Mouse (Mus musculus) intestine, embryonic 16.5 days (tissue): ENCODE data around the gene Cops4. TPM values are rescaled to one million over a fixed set of nuclear protein-coding genes. Genes with fewer than 3 reads are reported as not detected.
A peak's percentile ranks its signal among the peaks of the same experiment; 100 is the strongest.

Experiments
- ATAC-seq: fragments of 200-750 bp; cut with Nextera tagmentation; 2 replicates; pipeline ENCODE4 v1.8.0; 2017; ENCODE audit warnings: moderate TSS enrichment, moderate library complexity
- H3K27ac ChIP-seq: fragments of 300-500 bp; sonication (generic); 2 replicates; pipeline ENCODE4 v1.5.1; 2014; ENCODE audit warnings: mild to moderate bottlenecking, low read length
- H3K27me3 ChIP-seq: fragments of 300-500 bp; sonication (generic); replicated peaks from 2 replicates; pipeline ENCODE4 v1.6.1; 2014; ENCODE audit warnings: low read length, control low read depth, mixed read lengths; ENCODE audit not compliant: control insufficient read depth, insufficient read depth
- H3K36me3 ChIP-seq: fragments of 300-500 bp; sonication (generic); 2 replicates; pipeline ENCODE4 v1.6.1; 2014; ENCODE audit warnings: low read length, control low read depth; ENCODE audit not compliant: control insufficient read depth, insufficient read depth
- H3K4me1 ChIP-seq: fragments of 300-500 bp; sonication (generic); 2 replicates; pipeline ENCODE4 v1.6.1; 2014; ENCODE audit warnings: low read length, control low read depth, mixed read lengths; ENCODE audit not compliant: control insufficient read depth, insufficient read depth
- H3K4me2 ChIP-seq: fragments of 300-500 bp; sonication (generic); 2 replicates; pipeline ENCODE4 v1.6.1; 2014; ENCODE audit warnings: low read depth, low read length, control low read depth
- H3K4me3 ChIP-seq: fragments of 300-500 bp; sonication (generic); 2 replicates; pipeline ENCODE4 v1.5.1; 2014; ENCODE audit warnings: mild to moderate bottlenecking, low read length
- H3K9ac ChIP-seq: fragments of 300-500 bp; sonication (generic); 2 replicates; pipeline ENCODE4 v1.6.1; 2014; ENCODE audit warnings: low read depth, low read length
- H3K9me3 ChIP-seq: fragments of 300-500 bp; sonication (generic); 2 replicates; pipeline ENCODE4 v1.6.1; 2016; ENCODE audit warnings: low read length, control low read depth; ENCODE audit not compliant: control insufficient read depth
- WGBS: fragments of 180-500 bp; shearing (Covaris S2); extraction: QIAGEN DNeasy Blood & Tissue Kit; methylation state at CpG from one replicate; pipeline ENCODE4 v1.1.7; 2014; 5-methylcytosine and 5-hydroxymethylcytosine counted together
- polyA plus RNA-seq: library from polyadenylated mRNA; unstranded; fragments of >200 nt; fragmentation: Nextera tagmentation; extraction: Ambion mirVana; gene quantifications from 2 replicates; pipeline ENCODE4 v1.2.1, GENCODE M21; 2015

Gene Cops4
- polyA plus RNA-seq, 1 experiment from 2014 or later, result 164 TPM

GRCm38 (mm10) chr5:100568177-100568576 lies 50.1 kb downstream of the Cops4 start:
- H3K9ac ChIP-seq, result peak overlapping the region; percentile 42

GRCm38 (mm10) chr5:100568802-100569201 lies 50.7 kb downstream of the Cops4 start:
- no peaks in the 10 kb centered on the region for H3K9me3 ChIP-seq
- peak overlapping the region; percentile 59 for H3K4me2 ChIP-seq
- no peak overlapping the region for H3K9ac ChIP-seq
- H3K4me1 ChIP-seq, result peaks cover 11% of the 10 kb centered on the region
- ATAC-seq, result no peak
- H3K27ac ChIP-seq, result peak overlapping the region; percentile 38
- WGBS, result 79% methylated on average over 3 of the region's 3 CpGs
- no peak overlapping the region for H3K4me3 ChIP-seq
- H3K27me3 ChIP-seq, result no peaks in the 10 kb centered on the region
- no peaks in the 10 kb centered on the region for H3K36me3 ChIP-seq

More at GRCm38 (mm10) chr5:100568177-100568576, 50.1 kb downstream of the Cops4 start:
- ATAC-seq, result peak; percentile 47
- Histone ChIP-seq H3K4me2 (peak overlapping the region; percentile 59), H3K36me3 (0 out of 2 replicates have a peak, but pooled peaks cover 2% of the 10 kb centered on the region), H3K27me3 (no peaks in the 10 kb centered on the region), H3K9me3 (no peaks in the 10 kb centered on the region), H3K4me1 (peaks cover 11% of the 10 kb centered on the region), H3K27ac (peak overlapping the region; percentile 87), H3K4me3 (peak overlapping the region; percentile 35)
- 53% methylated on average over 8 of the region's 8 CpGs for WGBS

DNA sequence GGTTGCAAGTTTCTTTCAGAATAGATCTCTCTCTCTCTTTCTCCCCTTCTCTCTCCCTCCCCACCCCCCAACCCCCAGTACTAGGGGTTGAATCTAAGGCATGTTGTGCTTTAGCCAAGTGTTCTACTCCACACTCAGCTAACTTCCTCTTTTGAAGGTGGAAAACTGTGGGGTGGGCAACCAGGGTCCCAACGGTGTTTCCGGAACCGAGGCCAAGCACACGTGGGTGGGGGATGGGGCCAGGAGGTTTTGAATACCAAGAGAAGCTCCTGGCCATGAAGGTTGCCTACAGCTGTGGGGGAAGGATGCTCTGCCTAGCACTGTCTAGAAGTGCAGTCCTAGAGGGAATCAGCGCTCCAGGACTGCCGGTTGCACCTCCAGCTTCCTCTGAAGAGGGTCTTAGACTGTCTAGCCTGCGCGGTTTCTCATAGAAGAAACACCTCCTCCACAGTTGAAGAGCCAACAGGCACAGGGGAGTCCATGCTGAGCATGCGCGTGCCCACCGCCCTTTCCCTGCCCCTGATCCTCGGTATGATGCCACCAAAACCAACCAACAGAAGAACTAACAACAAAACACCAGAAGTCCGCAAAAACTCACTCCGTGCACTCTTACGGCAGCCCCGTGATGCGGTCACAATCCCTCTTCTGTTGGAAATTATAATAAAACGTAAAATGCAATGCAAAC lies 51.3 kb downstream of the Cops4 start:
- H3K4me3 ChIP-seq, result peak overlapping the region; percentile 50
- no peaks in the 10 kb centered on the region for H3K9me3 ChIP-seq
- H3K36me3 ChIP-seq, result no peaks in the 10 kb centered on the region
- peak overlapping the region; percentile 53 for H3K27ac ChIP-seq
- no peak for ATAC-seq
- H3K4me1 ChIP-seq, result peaks cover 11% of the 10 kb centered on the region
- H3K27me3 ChIP-seq, result no peaks in the 10 kb centered on the region
- peak overlapping the region; percentile 54 for H3K4me2 ChIP-seq
- H3K9ac ChIP-seq, result peak overlapping the region; percentile 46
- WGBS, result 70% methylated on average over 18 of the region's 18 CpGs

GRCm38 (mm10) chr5:100569997-100570595 lies 52.0 kb downstream of the Cops4 start:
- no peaks in the 10 kb centered on the region for H3K27me3 ChIP-seq
- peak overlapping the region; percentile 54 for H3K4me2 ChIP-seq
- H3K9ac ChIP-seq, result peak overlapping the region; percentile 69
- peak overlapping the region; percentile 50 for H3K4me3 ChIP-seq
- H3K9me3 ChIP-seq, result no peaks in the 10 kb centered on the region
- H3K4me1 ChIP-seq, result peaks cover 11% of the 10 kb centered on the region
- 44% methylated on average over 13 of the region's 13 CpGs for WGBS
- H3K36me3 ChIP-seq, result no peaks in the 10 kb centered on the region
- H3K27ac ChIP-seq, result peak overlapping the region; percentile 83
- no peak for ATAC-seq

DNA sequence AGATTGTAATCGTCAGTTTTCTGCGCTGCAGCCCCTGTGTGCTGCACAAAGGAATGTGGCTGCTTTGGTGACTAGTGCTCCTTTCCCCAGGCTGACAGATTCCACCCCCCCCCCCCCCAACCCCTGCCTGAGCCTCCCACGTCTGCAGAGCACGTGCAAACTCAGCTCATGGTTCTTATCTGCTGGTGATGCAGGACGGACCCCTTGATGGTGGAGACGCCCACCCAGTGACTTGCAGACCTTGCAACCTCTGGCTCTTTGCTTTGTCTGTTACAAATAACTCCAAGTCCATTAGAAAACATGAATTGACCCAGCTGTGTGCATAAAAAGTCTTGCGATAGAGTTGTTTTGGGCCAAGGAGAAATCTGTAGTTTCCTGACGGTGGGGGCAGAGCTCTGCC lies 52.6 kb downstream of the Cops4 start:
- peak overlapping the region; percentile 83 for H3K27ac ChIP-seq
- ATAC-seq, result no peak
- H3K9me3 ChIP-seq, result no peaks in the 10 kb centered on the region
- H3K4me3 ChIP-seq, result peak overlapping the region; percentile 50
- no peaks in the 10 kb centered on the region for H3K36me3 ChIP-seq
- WGBS, result 6% methylated on average over 8 of the region's 8 CpGs
- H3K4me2 ChIP-seq, result peak overlapping the region; percentile 54
- H3K27me3 ChIP-seq, result no peaks in the 10 kb centered on the region
- peak overlapping the region; percentile 69 for H3K9ac ChIP-seq
- H3K4me1 ChIP-seq, result peaks cover 11% of the 10 kb centered on the region

DNA sequence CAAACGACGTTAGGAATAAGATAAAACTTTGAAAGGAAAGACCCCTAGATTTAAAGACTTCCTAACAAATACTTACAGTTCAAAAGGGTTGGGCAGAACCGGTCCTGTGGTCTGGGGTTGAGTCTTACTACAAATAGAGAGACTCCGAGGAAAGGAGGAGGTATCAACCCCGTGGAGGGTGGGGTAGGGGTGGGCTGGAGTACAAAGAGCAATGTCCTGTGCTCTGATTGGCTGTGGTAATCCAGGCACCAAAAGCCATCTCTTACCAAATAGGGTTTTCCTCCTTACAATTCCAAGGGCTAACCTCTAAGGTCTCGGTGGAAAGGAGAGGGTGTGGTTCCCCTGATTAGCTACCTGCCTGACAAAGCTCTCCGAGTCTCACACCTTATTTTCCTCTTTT lies 54.0 kb downstream of the Cops4 start, which contains the start of gene Plac8:
Gene Plac8, minus strand, starts transcription at position 177 of the 400 bp plus-strand sequence.
- peak; percentile 87 for ATAC-seq
- H3K27ac ChIP-seq, result peak within 1 kb of the TSS; percentile 83
- H3K4me2 ChIP-seq, result peak within 1 kb of the TSS; percentile 54
- H3K9ac ChIP-seq, result peak within 1 kb of the TSS; percentile 69
- H3K27me3 ChIP-seq, result no peaks in the 10 kb centered on the region
- H3K9me3 ChIP-seq, result no peaks in the 10 kb centered on the region
- H3K4me3 ChIP-seq, result peak within 1 kb of the TSS; percentile 50
- H3K36me3 ChIP-seq, result no peaks in the 10 kb centered on the region
- WGBS, result 24% methylated on average over 7 of the region's 7 CpGs
- peaks cover 8% of the 10 kb centered on the region; the same call in 1 of the 2 replicates for H3K4me1 ChIP-seq

DNA sequence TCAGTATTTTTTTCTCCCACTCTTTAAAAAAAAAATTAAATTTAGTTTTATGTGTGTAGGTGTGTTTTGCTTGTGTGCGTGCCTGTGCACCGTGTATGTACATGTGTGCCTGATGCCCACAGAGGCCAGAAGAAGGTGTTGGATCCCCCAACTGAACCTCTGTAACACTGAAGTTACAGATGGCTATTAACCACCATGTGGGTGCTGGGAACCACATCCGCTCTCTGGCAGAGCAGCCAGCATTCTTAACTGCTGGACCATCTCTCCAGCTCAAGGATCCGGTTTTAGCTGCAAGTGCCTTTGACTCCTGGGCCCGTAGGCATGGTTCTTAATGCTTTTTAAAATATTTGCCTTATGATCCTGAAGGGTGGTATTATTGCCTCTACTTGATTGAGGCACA lies 55.1 kb downstream of the Cops4 start:
- H3K36me3 ChIP-seq, result no peaks in the 10 kb centered on the region
- 86% methylated on average over 5 of the region's 5 CpGs for WGBS
- no peak overlapping the region for H3K27ac ChIP-seq
- no peak overlapping the region for H3K4me3 ChIP-seq
- no peak overlapping the region for H3K4me2 ChIP-seq
- H3K9ac ChIP-seq, result no peak overlapping the region
- H3K27me3 ChIP-seq, result no peaks in the 10 kb centered on the region
- H3K4me1 ChIP-seq, result peaks cover 8% of the 10 kb centered on the region; the same call in 1 of the 2 replicates
- no peaks in the 10 kb centered on the region for H3K9me3 ChIP-seq
- no peak for ATAC-seq

- Histone ChIP-seq H3K9ac (no peak overlapping the region), H3K4me1 (0 out of 2 replicates have a peak, but pooled peaks cover 6% of the 10 kb centered on the region), H3K27ac (no peak overlapping the region), H3K4me2 (no peak overlapping the region), H3K27me3 (no peaks in the 10 kb centered on the region), H3K4me3 (no peak overlapping the region), H3K36me3 (no peaks in the 10 kb centered on the region), H3K9me3 (no peaks in the 10 kb centered on the region)
- ATAC-seq, result no peak
- 62% methylated on average over 1 of the region's 1 CpGs for WGBS
Measured at GRCm38 (mm10) chr5:100574771-100575170, 56.7 kb downstream of the Cops4 start.

DNA sequence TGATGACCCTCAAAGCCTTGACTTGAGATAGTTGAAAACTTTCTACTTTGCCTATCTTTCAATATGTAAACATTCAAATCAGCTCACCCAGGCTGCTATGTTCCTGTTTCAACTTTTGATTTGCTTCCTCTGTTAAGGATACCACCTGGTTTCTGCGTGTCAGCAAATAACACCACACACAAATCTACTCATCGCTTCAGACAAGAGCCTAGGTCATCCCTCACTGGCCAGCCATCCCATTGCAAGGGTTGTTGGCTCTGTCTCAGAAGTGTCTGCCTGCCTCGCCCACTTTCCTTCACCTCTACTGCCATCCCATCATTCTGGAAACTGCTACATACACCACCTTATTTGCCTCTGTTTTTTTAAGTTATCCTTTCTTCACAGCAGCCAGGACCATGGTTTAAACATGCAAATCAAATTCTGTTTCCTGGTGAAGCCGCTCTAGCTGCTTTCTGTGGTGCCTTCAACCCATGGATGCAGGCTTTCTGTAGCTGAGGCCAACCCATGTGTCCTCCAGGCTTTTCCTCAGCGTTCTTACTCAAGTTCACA lies 60.8 kb downstream of the Cops4 start:
- H3K9ac ChIP-seq, result no peak overlapping the region
- ATAC-seq, result no peak
- H3K4me2 ChIP-seq, result no peak overlapping the region
- no peaks in the 10 kb centered on the region for H3K9me3 ChIP-seq
- WGBS, result 85% methylated on average over 5 of the region's 5 CpGs
- H3K36me3 ChIP-seq, result no peaks in the 10 kb centered on the region
- no peak overlapping the region for H3K4me3 ChIP-seq
- H3K27me3 ChIP-seq, result no peaks in the 10 kb centered on the region
- no peak overlapping the region for H3K27ac ChIP-seq
- H3K4me1 ChIP-seq, result no peaks in the 10 kb centered on the region
